Mouse (Mus musculus): ENCODE results near the gene Lgsn.

The Lgsn gene

DNA sequence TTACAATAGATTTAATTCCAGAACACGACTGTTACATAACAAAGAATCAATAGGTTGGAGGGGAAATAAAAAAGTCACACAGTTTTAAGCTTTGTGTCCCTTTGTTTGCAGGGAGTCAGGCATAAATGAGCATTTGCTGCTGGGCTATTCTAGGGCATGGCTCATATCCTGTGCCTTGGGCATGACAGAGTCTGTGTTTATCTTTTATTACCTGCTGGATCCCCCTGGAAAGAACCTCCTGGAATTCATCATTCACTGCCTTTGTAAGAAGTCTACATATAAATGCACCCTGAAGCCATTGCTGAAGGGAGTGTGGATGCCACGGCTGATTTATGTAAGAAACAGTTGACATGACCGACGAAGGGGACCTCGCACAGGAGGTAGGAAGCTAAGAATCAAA lies at the start of gene Lgsn:
Gene Lgsn (plus strand): TSS at position 301 of the 400 bp plus-strand sequence.
- no peak for DNase-seq

DNA sequence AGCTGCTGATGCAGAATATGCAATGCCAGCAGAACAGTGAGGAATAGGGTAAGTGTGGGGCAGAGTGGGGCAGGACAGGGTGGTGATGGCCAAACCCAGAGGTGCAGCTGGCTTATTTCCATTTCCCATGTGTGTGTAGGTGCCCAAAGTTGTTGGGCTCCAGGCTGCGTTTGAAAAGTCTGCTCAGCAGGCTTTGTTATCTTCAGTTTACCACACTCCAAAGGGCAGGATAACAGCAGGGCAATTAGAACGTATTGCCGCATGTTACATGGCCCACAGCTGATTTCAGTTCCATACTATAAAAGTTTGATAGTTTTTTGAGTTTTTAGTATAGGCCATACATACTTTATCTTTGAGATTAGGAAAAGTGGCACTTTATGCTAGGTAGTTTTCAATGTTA lies 37.8 kb upstream of the Lgsn start:
- DNase-seq: no peak

DNA sequence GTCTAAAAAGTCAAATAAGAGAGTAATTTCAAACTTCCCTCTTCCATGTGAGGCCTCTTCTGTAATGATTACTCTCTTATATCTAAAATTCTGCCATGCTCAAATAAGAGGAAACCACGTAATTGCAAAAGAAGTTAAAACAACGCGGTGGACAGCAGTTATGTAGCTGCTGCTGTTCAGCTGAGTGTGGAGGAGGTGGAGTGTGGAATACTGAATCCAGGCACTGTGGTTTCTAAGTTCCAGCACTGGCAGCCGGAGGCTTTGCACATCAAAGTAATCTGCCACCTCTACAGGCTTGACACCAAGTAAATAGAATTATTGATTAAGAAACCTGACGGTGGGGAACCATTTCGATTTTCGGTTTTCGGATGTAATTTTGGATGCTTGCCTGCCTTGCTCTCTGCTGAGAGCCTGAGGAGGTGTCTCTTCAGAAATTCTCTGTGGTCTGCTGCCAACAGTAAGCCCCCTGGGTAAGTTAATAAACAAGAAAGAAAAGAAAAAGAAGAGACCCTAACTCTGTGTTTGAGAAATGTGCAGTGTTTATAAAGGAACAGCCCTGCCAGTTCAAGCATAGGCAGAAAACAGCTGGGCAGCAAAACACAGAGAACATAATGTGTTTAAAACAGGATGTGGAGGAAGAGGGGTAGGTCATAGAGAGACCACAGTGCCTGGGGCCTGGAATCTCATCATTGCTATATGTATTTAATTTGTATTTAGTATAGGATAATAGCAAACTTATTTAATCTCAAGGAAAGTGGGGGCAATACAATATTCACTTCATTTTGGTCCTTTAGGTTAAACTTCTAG lies 33.7 kb upstream of the Lgsn start:
- no peak for DNase-seq

DNA sequence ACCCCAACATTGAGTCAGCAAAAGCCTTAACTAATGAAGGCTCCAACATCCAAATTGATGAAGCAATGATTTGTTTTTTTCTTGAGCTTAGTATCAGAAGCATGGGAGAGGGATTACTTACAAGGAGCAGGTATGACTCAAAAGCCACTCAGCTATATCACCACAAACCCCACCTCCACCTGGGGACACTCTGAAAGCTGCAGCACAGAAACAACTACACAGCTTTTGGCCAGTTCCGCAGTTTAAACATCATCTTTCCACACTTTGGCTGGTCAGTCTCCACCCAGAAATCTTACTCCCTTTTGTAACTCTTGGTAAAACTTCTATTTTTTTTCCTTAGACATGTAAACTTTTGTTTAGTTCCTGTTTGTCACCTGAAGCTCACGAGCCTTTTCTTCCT lies 32.6 kb upstream of the Lgsn start:
- DNase-seq: no peak

DNA sequence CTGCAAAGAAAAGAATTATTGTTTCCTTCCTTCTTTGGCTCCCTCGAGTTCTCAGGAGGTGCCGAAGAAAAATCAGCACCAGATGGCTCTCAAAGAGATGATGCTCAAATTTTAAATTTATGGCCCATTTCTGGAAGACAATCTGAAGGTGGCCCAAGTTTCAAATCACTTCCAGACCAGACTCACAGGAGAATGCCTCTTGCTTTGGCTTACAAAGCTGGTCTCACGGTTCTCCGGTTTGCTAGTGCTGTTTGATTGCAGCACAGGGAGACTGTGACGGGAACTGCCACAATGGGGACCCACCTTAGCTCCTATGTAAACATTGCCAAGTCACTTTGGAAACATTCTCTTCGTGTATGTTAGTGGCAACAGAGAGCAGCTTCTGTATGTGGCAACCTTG lies 26.5 kb upstream of the Lgsn start:
- DNase-seq: no peak

DNA sequence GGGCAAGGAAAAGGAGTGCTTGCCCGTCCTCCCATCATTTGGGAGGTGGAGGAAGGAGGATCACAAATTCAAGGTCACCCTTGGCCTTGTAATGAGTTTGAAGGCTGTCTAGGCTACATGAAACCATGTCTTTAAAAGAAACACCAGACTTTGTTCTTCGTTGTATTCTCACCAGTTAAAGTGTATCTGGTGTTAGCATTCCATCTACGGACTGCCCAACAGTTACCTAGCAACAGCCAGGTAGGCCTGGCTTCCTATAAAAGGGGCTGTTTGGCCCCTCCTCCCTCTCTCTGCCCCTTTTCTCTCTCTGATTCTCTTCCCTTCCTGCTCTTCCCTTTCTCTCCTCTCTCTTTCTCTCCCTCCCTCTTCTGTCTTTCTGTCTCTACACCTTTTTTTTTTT lies 25.7 kb upstream of the Lgsn start:
- DNase-seq: no peak

DNA sequence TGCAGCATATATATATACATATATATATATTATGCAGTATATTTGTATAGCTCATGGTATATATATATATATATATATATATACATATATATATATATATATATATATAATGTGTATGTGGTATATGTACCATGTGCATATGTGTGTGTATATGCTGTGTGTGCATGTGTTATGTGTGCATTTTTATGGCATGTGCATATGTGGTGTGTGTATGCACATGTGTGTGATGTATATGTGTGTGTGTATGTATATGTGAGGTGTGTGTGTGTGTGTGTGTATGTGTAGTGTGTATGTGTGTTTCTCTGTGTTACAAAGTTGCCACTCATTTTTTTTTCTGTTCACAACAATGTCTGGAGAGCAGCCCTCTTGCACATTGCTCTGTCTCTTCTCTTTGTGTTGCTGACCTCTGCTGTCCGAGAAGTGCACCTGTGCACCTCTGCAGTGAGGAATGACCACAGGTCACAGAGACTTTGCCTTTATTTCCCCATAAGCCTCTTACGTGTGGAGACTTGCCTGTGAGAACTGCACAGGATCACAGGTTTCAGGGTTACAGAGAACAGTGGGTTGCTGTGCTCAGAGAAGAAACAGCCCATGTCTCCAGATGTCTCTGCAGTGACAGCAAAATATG lies 23.3 kb upstream of the Lgsn start:
- no peak for DNase-seq

DNA sequence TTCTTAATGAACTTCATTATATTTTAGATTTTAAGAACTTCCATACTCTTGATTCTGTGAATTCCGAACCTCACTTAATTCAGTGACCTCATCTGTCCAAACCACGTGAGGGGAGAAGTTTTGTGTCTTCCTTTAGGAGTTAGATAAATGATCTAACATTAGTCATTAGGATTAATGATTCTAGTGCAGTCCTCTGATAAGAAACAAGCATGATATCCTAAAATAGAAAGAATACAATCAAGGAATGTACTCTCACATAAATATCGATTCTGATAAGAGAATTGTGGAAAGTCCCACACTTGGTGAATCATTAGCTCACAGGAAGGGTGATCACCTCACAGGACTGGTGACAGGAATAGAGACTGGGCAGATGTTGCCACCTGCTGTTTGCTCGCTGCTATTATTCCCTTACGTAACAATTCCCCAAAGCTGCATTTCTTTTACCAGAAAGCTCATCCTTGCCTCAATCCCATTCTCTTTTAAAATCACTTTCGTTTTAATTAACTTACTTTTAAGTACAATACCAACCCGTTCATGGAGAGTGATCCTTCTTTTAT lies 22.3 kb upstream of the Lgsn start:
- DNase-seq: peak; percentile 16

DNA sequence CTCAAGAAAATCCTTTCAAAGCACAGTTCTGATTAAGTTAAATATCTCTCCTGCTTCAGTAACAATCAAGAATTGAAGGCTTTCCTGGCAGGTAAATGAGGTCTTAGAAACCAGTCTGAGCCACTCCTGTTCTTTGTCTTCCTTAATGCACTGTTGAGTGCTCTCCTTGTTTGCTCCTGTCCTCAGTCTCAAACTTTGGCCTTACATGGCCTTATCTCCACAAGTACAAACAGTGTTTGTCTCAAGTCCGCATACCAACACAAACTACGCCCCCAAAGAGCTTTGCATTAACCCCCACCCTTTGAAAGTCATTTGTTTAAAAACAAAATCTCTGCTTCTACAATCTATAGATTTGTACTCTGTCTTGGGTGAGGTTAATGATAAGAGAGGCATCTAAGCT lies 20.0 kb upstream of the Lgsn start:
- no peak for DNase-seq

DNA sequence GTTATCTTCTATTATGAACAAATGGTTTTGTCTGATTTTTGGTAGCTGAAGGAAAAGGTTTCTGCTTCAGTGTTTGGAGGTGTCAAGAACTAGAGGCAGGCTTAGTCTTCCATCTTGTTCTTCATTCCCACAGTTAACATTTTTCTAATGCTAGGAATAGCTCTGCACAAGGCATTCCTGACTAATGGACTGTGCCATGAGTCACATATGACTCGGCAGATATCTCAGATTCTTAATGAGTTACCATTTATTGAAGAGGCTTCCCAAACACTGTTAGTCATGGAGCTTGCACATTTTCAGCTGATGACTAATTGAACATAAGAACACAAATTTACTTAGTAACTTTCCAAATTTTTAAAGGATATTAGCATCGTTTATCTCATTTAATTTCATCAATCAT lies 19.3 kb upstream of the Lgsn start:
- no peak for DNase-seq

DNA sequence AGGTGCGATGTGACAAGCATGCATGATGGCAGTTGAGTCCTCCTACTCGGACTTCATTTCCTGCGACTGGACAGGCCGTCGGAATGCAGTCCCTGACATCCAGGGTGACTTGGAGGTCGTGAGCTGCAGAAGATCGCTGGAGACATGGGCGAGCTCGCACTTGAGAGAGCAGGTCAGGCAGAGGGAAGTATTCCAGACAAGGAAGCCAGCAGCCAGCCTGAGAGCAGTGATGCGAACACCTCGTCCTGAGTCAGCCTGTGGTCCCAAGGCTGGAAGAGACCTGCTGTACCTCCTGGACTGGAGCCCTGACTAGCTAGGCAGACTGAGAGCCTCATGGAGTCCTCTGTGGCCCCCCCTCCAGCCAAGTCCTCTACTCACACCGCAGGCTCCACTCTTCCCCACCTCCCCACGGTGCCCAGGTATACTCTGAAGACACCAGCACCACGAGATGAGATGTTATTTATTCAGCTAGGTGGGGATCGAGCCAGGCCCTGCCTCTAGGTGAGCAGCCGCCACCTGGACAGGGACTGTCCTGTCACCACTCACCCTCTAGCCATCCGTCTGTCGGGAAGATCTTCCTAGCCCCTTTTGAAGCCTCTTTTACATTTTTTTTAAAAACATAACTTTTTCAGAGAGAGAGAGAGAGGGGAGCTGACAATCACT lies 11.5 kb upstream of the Lgsn start:
- no peak for DNase-seq

DNA sequence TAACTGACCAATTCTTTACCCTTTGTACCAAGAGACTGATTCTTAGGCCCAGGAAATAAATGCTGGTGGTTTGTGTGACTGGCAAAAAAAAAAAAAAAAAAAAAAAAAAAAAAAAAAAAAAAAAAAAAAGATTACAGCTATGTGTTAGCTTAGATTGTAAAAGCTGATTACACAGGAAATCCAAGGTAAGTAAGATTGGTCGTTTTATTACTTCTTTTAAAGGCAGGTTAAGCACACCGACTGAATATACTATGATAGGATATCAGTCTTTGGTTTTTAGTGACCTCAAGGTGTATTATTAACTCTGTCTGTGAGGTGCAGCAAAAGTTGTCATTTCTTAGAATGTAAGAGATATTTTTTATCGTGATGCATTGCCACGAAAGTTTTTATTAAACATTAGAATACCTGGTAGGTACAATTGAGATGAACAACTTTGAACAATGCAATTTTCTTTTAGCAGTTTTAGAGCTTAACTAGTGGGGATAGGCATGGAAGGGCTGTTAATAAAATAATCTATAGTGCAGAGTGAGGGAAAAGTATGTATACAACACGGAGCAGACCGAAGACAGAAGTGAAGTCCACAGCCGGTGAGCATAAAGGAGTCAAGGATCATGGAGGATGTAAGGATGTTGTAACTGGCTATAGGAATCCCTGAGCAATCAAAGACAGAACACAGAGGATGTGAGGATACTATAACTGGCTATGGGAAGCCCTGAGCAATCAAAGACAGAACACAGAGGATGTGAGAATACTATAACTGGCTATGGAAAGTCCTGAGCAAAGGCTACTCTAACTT lies 10.7 kb upstream of the Lgsn start:
- no peak for DNase-seq

DNA sequence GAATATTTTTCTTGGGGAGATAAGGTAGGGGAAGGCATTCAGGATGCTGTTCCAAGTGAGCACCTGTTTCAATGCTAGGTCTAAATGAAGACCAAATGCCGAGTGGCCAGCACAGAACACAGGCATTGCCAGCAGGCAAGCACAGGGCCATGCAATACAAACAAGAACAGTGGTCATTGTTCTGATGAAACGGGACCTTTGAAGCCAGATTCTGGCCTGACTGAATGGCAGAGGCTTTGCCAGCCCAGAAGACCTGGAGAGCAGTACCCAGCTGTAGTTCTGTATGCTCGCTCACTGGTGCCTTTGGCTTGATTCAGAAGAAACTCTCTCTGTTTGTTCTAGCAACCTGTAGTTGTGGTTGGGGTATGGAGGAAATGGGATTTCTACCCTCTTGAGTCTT lies 800 bp upstream of the Lgsn start:
- DNase-seq: no peak

DNA sequence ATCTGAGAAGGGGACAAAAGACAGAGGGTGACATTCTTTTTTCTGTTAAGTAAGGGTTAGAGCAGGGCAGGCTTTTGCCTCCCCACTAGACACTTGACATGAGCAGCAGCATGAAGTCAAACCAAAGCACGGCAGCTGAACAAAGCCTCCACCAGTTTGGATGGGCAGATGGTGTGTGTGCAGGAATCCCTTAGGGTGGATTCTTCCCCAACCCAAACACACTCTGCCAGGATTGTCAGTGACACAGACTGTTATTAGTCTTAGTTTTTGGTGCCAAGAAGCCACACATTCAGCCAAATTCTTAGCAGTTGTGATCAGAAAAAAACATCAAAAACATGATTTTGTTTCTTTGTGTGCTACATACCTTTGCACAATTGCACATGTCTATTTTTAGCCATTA lies 2.1 kb downstream of the Lgsn start:
- DNase-seq: no peak

DNA sequence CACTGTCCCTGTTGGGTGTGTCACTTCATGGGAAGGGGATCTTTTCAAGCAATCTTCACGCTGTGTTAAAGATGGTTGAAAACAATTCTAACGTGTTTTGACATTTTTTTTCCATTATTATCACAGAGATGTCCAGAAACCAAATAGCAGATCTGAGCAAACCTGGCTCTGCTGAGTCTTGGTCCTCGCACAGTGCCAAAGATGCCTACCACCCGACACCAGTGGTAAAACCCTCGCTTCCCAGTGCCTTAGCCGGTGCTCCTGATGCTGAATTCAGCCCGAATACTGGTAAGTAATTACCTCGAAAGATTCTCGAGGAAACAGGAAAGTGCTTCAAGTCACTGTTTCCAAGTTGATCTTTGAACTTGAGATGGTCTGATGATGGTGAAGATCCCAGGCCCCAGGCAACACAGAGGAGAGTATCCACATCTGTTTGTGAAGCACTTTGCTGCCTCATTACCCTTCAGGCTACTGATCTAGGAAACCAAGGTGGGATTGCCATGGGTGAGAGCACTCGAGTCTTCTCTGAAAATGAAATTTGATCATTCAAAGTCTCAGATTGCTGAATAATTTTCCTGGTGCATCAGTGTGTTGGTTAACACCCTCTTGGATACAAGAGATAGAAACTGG lies 14.2 kb downstream of the Lgsn start:
- DNase-seq: no peak

DNA sequence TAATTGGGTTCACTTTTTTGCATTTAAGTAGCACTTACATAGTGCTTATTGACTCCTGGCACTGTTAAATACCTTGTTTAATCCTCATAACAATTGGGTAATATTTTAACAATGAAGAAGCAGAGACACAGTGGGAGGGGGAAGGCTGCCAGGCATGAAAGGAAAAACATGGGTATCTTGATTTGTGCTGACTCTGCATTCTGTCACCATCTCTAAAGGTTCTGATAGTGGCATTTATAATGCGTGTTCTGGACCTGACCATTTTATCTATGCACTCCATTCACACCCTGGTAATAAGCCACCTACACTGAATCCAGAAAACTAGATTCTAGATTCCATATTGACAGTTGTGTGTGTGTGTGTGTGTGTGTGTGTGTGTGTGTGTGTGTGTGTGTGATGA lies 19.4 kb downstream of the Lgsn start:
- DNase-seq: no peak

DNA sequence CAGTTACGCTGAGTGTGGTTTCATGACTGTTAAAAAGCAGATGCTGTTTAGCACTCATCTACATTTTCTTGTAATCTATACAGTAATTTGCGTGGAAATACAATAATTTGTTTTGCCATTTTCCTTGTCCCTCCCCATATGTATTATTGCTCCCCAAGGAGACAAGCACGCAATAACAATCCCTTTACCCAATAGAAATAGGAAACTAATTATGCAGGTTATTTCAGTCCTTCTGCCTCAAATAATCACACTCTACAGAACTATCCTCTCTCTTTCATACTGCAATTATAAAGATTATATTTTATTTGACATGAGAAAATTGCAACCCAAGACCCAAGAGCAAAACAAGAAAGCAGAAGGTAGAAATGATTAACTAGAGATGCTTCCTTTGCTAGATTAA lies 20.8 kb downstream of the Lgsn start:
- no peak for DNase-seq

DNA sequence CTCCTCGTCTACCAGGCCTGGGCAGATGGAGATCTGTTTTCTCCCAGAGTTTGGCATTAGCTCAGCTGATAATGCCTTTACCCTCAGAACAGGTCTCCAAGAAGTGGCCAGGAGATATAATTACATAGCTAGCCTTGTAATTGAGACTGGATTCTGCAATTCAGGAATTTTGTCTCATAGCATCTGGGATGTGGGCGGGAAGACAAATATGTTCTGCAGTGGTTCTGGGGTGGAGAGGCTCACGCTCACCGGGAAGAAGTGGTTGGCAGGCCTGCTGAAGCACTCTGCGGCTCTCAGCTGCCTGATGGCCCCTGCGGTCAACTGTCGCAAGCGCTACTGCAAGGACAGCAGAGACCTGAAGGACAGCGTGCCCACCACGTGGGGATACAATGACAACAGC lies 27.6 kb downstream of the Lgsn start:
- DNase-seq: no peak

DNA sequence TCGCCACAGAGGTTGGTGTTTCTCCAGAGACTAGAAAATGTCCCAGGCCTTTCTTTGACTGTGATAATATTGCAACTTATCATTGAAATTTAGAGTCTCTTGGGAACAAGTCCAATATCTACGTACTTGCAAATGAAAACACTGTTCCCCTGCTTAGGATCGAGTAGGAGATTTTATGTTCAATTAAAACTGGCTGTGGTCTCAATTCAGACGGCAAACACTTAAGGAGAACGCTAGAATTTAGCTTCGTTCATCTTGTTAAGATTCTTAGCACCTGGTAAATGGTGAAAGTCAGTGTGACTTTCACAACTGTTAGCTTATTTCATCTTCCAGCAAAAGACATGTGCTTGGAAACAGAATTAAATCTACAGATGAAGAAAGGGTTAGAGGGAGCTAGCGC lies 29.1 kb downstream of the Lgsn start:
- DNase-seq: no peak

DNA sequence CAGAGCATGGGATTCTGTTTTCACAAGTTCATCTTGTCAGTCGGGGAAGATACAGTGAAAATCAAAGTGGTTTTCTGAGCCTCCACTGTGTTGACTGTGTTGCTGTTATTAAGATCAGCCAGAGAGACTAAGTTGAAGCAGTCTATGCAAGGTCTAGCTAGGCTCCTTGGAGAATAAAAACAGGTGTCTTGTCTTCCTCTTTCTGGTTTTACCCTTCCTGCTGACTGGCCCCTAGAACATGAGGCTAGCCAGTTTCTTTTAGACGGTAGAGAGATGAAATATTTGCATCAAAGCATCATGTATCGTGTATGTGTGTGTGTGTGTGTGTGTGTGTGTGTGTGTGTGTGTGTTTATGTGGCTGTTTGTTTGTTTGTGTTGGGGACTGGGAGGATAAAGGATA lies 29.6 kb downstream of the Lgsn start:
- DNase-seq: no peak

DNA sequence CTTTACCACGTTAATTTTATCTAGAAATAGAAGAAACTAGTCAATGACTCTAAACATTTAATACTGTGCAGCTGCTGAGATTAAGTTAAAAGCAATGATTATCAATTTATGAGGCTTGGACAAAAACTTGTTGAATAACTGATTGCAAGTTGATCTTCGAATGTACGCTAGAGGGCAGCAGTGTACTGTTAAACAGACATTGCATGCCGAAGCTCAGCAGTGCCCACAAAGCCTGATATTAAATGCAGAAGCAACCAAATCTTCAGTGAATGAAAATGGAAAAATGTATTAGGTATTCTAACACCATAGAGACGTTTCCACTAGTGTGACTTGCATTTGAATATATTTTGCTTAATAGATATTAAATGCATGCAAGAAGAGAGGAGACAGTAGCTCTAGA lies 33.9 kb downstream of the Lgsn start:
- peak; percentile 28 for DNase-seq

DNA sequence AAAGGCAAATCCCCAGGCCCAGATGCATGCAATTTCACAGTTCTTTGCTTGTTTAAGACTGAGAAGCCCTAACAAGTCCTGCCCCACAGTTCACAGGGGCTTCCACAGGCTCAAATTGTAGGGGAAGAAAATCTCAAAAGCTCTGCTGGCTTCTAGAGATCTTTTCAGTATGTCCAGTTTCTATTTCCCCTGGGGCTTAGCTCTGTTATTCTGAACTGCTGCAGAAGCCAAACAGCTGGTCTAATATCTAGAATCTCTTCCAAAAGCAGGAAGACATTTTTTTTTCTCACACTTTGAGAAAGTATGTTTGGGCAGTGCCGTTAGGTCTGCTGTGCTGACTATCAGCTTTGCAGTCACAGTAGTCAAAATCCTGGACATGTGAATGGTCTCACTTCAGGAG lies 38.6 kb downstream of the Lgsn start:
- DNase-seq: no peak
